Mouse (Mus musculus): Measurements from ENCODE around the gene Slc1a2. TPM values are rescaled to one million over a fixed set of nuclear protein-coding genes. Genes with fewer than 3 reads are reported as not detected.

Slc1a2 gene
- polyA plus RNA-seq, 1 experiment from 2014 or later: 7.9 TPM

- H3K9me3 ChIP-seq (replicated peaks): no peaks in the 10 kb centered on the region
Measured at GRCm38 (mm10) chr2:102648845-102649500, 9.5 kb upstream of the Slc1a2 start.

GRCm38 (mm10) chr2:102650322-102650721 is 8.1 kb upstream of the Slc1a2 start:
- Histone ChIP-seq H3K27ac (replicated peaks) (no peak overlapping the region), H3K4me3 (no peak overlapping the region)

More at GRCm38 (mm10) chr2:102648845-102649500, 9.5 kb upstream of the Slc1a2 start:
- H3K4me1 ChIP-seq: peaks cover 4% of the 10 kb centered on the region; the same call in 1 of the 2 replicates
- no peak overlapping the region for H3K4me3 ChIP-seq
- 87% methylated on average over 10 of the region's 10 CpGs for WGBS
- no peaks in the 10 kb centered on the region for H3K27me3 ChIP-seq (ENCODE audit: low read depth, poor library complexity, severe bottlenecking)
- no peaks in the 10 kb centered on the region for H3K36me3 ChIP-seq
- no peak overlapping the region for H3K27ac ChIP-seq (replicated peaks)
- DNase-seq (ENCODE audit: low spot score): no peak

GRCm38 (mm10) chr2:102655966-102656725 is 2.3 kb upstream of the Slc1a2 start:
- Histone ChIP-seq H3K27me3 (ENCODE audit: low read depth, poor library complexity, severe bottlenecking) (peaks cover 33% of the 10 kb centered on the region), H3K27ac (replicated peaks) (no peak overlapping the region), H3K4me1 (peaks cover 48% of the 10 kb centered on the region), H3K4me3 (no peak overlapping the region), H3K9me3 (replicated peaks) (no peaks in the 10 kb centered on the region), H3K36me3 (no peaks in the 10 kb centered on the region)
- WGBS: 58% methylated on average over 8 of the region's 8 CpGs
- DNase-seq (ENCODE audit: low spot score): no peak

More at GRCm38 (mm10) chr2:102650322-102650721, 8.1 kb upstream of the Slc1a2 start:
- Histone ChIP-seq H3K9me3 (replicated peaks) (no peaks in the 10 kb centered on the region), H3K27me3 (ENCODE audit: low read depth, poor library complexity, severe bottlenecking) (no peaks in the 10 kb centered on the region), H3K36me3 (no peaks in the 10 kb centered on the region), H3K4me1 (peaks cover 4% of the 10 kb centered on the region; the same call in 1 of the 2 replicates)
- 87% methylated on average over 4 of the region's 4 CpGs for WGBS
- DNase-seq (ENCODE audit: low spot score): no peak

GRCm38 (mm10) chr2:102657726-102658125 is 733 bp upstream of the Slc1a2 start:
- Histone ChIP-seq H3K4me3 (peak overlapping the region; percentile 87), H3K36me3 (no peaks in the 10 kb centered on the region), H3K9me3 (replicated peaks) (no peaks in the 10 kb centered on the region), H3K27ac (replicated peaks) (peak overlapping the region; percentile 94), H3K27me3 (ENCODE audit: low read depth, poor library complexity, severe bottlenecking) (peaks cover 33% of the 10 kb centered on the region), H3K4me1 (peaks cover 64% of the 10 kb centered on the region)
- WGBS: 4% methylated on average over 7 of the region's 7 CpGs
- peak; percentile 57 for DNase-seq (ENCODE audit: low spot score)

GRCm38 (mm10) chr2:102658661-102659520 is 432 bp downstream of the Slc1a2 start:
- no peaks in the 10 kb centered on the region for H3K36me3 ChIP-seq
- H3K27ac ChIP-seq (replicated peaks): peak overlapping the region; percentile 94
- peak overlapping the region; percentile 87 for H3K4me3 ChIP-seq
- peaks cover 33% of the 10 kb centered on the region for H3K27me3 ChIP-seq (ENCODE audit: low read depth, poor library complexity, severe bottlenecking)
- WGBS: under 1% methylated on average over 71 of the region's 80 CpGs
- H3K4me1 ChIP-seq: peaks cover 75% of the 10 kb centered on the region
- DNase-seq (ENCODE audit: low spot score): peak; percentile 72
- no peaks in the 10 kb centered on the region for H3K9me3 ChIP-seq (replicated peaks)

- peak overlapping the region; percentile 94 for H3K27ac ChIP-seq (replicated peaks)
- H3K4me3 ChIP-seq: peak overlapping the region; percentile 87
- H3K27me3 ChIP-seq (ENCODE audit: low read depth, poor library complexity, severe bottlenecking): peaks cover 33% of the 10 kb centered on the region
- WGBS: 1% methylated on average over 10 of the region's 10 CpGs
- no peaks in the 10 kb centered on the region for H3K9me3 ChIP-seq (replicated peaks)
- peak; percentile 68 for DNase-seq (ENCODE audit: low spot score)
- H3K4me1 ChIP-seq: peaks cover 81% of the 10 kb centered on the region
- no peaks in the 10 kb centered on the region for H3K36me3 ChIP-seq
Measured at GRCm38 (mm10) chr2:102659521-102659830, 1.0 kb downstream of the Slc1a2 start.

GRCm38 (mm10) chr2:102661052-102661451 is 2.6 kb downstream of the Slc1a2 start:
- H3K27ac ChIP-seq (replicated peaks): peak overlapping the region; percentile 82; the same call in 1 of the 2 replicates
- H3K4me1 ChIP-seq: peaks cover 88% of the 10 kb centered on the region
- 59% methylated on average over 2 of the region's 2 CpGs for WGBS
- peaks cover 33% of the 10 kb centered on the region for H3K27me3 ChIP-seq (ENCODE audit: low read depth, poor library complexity, severe bottlenecking)
- no peaks in the 10 kb centered on the region for H3K36me3 ChIP-seq
- no peak for DNase-seq (ENCODE audit: low spot score)
- peak overlapping the region; percentile 87; the same call in 1 of the 2 replicates for H3K4me3 ChIP-seq
- no peaks in the 10 kb centered on the region for H3K9me3 ChIP-seq (replicated peaks)

- H3K4me1 ChIP-seq: peaks cover 72% of the 10 kb centered on the region
- no peak for DNase-seq (ENCODE audit: low spot score)
- H3K36me3 ChIP-seq: no peaks in the 10 kb centered on the region
- H3K4me3 ChIP-seq: peak overlapping the region; percentile 87; the same call in 1 of the 2 replicates
- H3K27ac ChIP-seq (replicated peaks): peak overlapping the region; percentile 82
- 63% methylated on average over 9 of the region's 9 CpGs for WGBS
- peaks cover 21% of the 10 kb centered on the region for H3K27me3 ChIP-seq (ENCODE audit: low read depth, poor library complexity, severe bottlenecking)
- no peaks in the 10 kb centered on the region for H3K9me3 ChIP-seq (replicated peaks)
Measured at GRCm38 (mm10) chr2:102662911-102663310, 4.5 kb downstream of the Slc1a2 start.

GRCm38 (mm10) chr2:102663339-102663738 is 4.9 kb downstream of the Slc1a2 start:
- Histone ChIP-seq H3K27me3 (ENCODE audit: low read depth, poor library complexity, severe bottlenecking) (peaks cover 21% of the 10 kb centered on the region), H3K36me3 (no peaks in the 10 kb centered on the region), H3K4me3 (0 out of 2 replicates have a peak overlapping the region, but pooled peaks have one; percentile 87), H3K4me1 (peaks cover 68% of the 10 kb centered on the region), H3K9me3 (replicated peaks) (no peaks in the 10 kb centered on the region), H3K27ac (replicated peaks) (peak overlapping the region; percentile 82)
- peak; percentile 36 for DNase-seq (ENCODE audit: low spot score)
- WGBS: 17% methylated on average over 6 of the region's 6 CpGs

- Histone ChIP-seq H3K9me3 (replicated peaks) (no peaks in the 10 kb centered on the region), H3K36me3 (no peaks in the 10 kb centered on the region), H3K27ac (replicated peaks) (peak overlapping the region; percentile 82), H3K4me1 (peaks cover 65% of the 10 kb centered on the region), H3K4me3 (no peak overlapping the region), H3K27me3 (ENCODE audit: low read depth, poor library complexity, severe bottlenecking) (peaks cover 21% of the 10 kb centered on the region)
- WGBS: 48% methylated on average over 3 of the region's 3 CpGs
- peak; percentile 37 for DNase-seq (ENCODE audit: low spot score)
Measured at GRCm38 (mm10) chr2:102663865-102664264, 5.4 kb downstream of the Slc1a2 start.

GRCm38 (mm10) chr2:102667981-102668380 is 9.5 kb downstream of the Slc1a2 start:
- WGBS: 88% methylated on average over 6 of the region's 6 CpGs
- Histone ChIP-seq H3K4me3 (no peak overlapping the region), H3K36me3 (no peaks in the 10 kb centered on the region), H3K4me1 (peaks cover 34% of the 10 kb centered on the region), H3K27me3 (ENCODE audit: low read depth, poor library complexity, severe bottlenecking) (no peaks in the 10 kb centered on the region), H3K27ac (replicated peaks) (no peak overlapping the region), H3K9me3 (replicated peaks) (no peaks in the 10 kb centered on the region)
- DNase-seq (ENCODE audit: low spot score): no peak

GRCm38 (mm10) chr2:102669580-102669979 is 11.1 kb downstream of the Slc1a2 start:
- no peaks in the 10 kb centered on the region for H3K36me3 ChIP-seq
- H3K9me3 ChIP-seq (replicated peaks): no peaks in the 10 kb centered on the region
- H3K4me3 ChIP-seq: no peak overlapping the region
- no peaks in the 10 kb centered on the region for H3K27me3 ChIP-seq (ENCODE audit: low read depth, poor library complexity, severe bottlenecking)
- 59% methylated on average over 6 of the region's 6 CpGs for WGBS
- H3K4me1 ChIP-seq: peaks cover 31% of the 10 kb centered on the region
- H3K27ac ChIP-seq (replicated peaks): no peak overlapping the region
- no peak for DNase-seq (ENCODE audit: low spot score)

Measured in midbrain, embryonic 10.5 days (tissue).